Mouse (Mus musculus) spleen, adult 2 months (tissue): ENCODE data around the gene Rhag.

ENCODE experiments used
- CTCF ChIP-seq: fragments of 200-500 bp; IDR thresholded peaks from 2 replicates; pipeline ENCODE4 v1.5.1; 2011; ENCODE audit warnings: mild to moderate bottlenecking, inconsistent platforms; ENCODE audit not compliant: insufficient read depth, insufficient read length, insufficient replicate concordance; ENCODE audit errors: extremely low read depth
- POLR2A ChIP-seq: fragments of 200-500 bp; IDR thresholded peaks from 2 replicates; pipeline ENCODE4 v1.6.1; 2011; ENCODE audit warnings: low read depth, low read length, inconsistent platforms

DNA sequence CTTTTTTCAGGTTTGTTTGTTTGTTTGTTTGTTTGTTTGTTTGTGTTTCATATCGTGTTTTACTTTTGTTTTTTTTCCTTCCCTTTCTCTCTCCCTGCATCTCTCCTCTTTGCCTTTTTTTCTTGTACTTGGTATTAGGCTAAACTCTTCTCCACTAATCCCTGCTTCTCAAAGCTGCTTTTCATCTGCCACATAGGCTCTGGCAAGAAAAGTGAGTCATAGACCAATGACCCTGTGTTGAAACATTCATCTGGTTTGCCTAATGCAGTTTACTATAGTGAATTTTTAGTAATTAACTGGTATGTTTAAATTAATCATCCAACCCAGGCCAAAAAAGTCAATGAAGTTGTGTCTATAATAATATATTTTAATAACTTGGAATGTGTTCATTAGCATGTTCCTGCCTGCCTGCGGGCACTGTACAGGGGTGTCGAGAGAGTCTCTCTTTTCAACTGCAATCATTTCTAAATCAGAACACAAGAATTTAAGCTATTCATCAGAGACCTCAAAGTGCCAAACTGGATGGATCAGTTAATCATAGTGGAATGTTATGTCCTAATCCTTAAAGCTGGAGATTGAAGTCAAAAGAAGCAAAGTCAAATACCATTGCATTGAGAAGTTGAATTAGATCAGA is 8.1 kb upstream of the Rhag start:
- TF ChIP-seq CTCF, result no peak
- TF ChIP-seq POLR2A, result no peak
